Mouse (Mus musculus) cortical plate, adult 2 months (tissue): ENCODE results near the gene Ccdc194.

Experiments used
- CTCF ChIP-seq: fragments of 200-500 bp; IDR thresholded peaks from 2 replicates; pipeline ENCODE4 v1.5.1; 2011; ENCODE audit warnings: mild to moderate bottlenecking, control low read depth, low read length; ENCODE audit not compliant: insufficient read depth; ENCODE audit errors: extremely low read depth
- POLR2A ChIP-seq: fragments of 200-500 bp; IDR thresholded peaks from 2 replicates; pipeline ENCODE4 v1.6.1; 2011; ENCODE audit warnings: mild to moderate bottlenecking, low read length, control low read depth; ENCODE audit not compliant: insufficient read depth; ENCODE audit errors: extremely low read depth

- no peak for TF ChIP-seq CTCF
- no peak for TF ChIP-seq POLR2A
Observed at GRCm38 (mm10) chr8:71515043-71515442, 10.5 kb downstream of the Ccdc194 start.
